In genomic region chr12:108760500-108761020, GRCm38 (mm10) we compare ENCODE assay signal across 11 mouse cellular contexts. TPM values are rescaled to one million over a fixed set of nuclear protein-coding genes. Genes with fewer than 3 reads are reported as not detected.
DNase-seq lines count a peak whose midpoint lies in the region; ATAC-seq and TF ChIP-seq lines count a peak whose summit lies in the region.
"Had no signal": no experiment of that assay in that cellular context is flagged by ENCODE, and none has a peak within 500 bp of the region (broad histone marks: within the 10 kb centered on the region; RNA-seq: fewer than 3 reads in every experiment).

No protein-coding gene starts in this region.

- TF ChIP-seq EP300 in heart, adult 2 months (IDR thresholded peaks at IDR 0.05; ENCODE audit: insufficient read depth, low read depth, low read length): no peak
- no peak for TF ChIP-seq EP300 in CH12.LX (IDR thresholded peaks at IDR 0.05; ENCODE audit: low read length)

- H3K27ac ChIP-seq in heart, adult 2 months: peak overlapping the region; percentile 45
- no peak overlapping the region for H3K27ac ChIP-seq in heart, embryonic 11.5 days (ENCODE audit: low read depth, low read length)
- no peak overlapping the region for H3K27ac ChIP-seq in CH12.LX (ENCODE audit: insufficient read depth, low read depth)
- H3K27ac ChIP-seq in intestine, postnatal 0 days (ENCODE audit: low read depth, low read length): no peak overlapping the region
- no peak overlapping the region for H3K27ac ChIP-seq in midbrain, embryonic 15.5 days
- no peak overlapping the region for H3K27ac ChIP-seq in hindbrain, embryonic 14.5 days
- H3K27ac ChIP-seq: hindbrain, embryonic 15.5 days had no signal

- no peaks in the 10 kb centered on the region for H3K9me3 ChIP-seq in heart, embryonic 11.5 days (replicated peaks; ENCODE audit: control insufficient read depth, low read length)
- no peaks in the 10 kb centered on the region for H3K9me3 ChIP-seq in CH12.LX (replicated peaks; ENCODE audit: low read length)
- no peaks in the 10 kb centered on the region for H3K9me3 ChIP-seq in intestine, postnatal 0 days (ENCODE audit: control insufficient read depth)
- no peaks in the 10 kb centered on the region for H3K9me3 ChIP-seq in midbrain, embryonic 15.5 days
- no peaks in the 10 kb centered on the region for H3K9me3 ChIP-seq in hindbrain, embryonic 14.5 days (ENCODE audit: control insufficient read depth, low read length)
- H3K9me3 ChIP-seq: embryonic facial prominence, embryonic 15.5 days; hindbrain, embryonic 15.5 days had no signal

- no peak overlapping the region for H3K4me3 ChIP-seq in heart, adult 2 months
- H3K4me3 ChIP-seq in heart, embryonic 11.5 days (ENCODE audit: low read depth, low read length): no peak overlapping the region
- no peak overlapping the region for H3K4me3 ChIP-seq in CH12.LX (replicated peaks in 1 of 3; ENCODE audit: low read depth in 2 of 3, low read length in 2 of 3, poor library complexity in 1 of 3)
- H3K4me3 ChIP-seq in intestine, postnatal 0 days (ENCODE audit: low read depth, low read length): no peak overlapping the region
- no peak overlapping the region for H3K4me3 ChIP-seq in midbrain, embryonic 15.5 days
- no peak overlapping the region for H3K4me3 ChIP-seq in hindbrain, embryonic 14.5 days (replicated peaks; ENCODE audit: low read length)
- H3K4me3 ChIP-seq: embryonic facial prominence, embryonic 15.5 days; hindbrain, embryonic 15.5 days had no signal

- peak in 1 of 2 experiments; percentile 23 for DNase-seq in heart, adult 2 months
- DNase-seq in CH12.LX (ENCODE audit: extremely low read depth): peak; percentile 50
- DNase-seq in naive thymus-derived CD4-positive, alpha-beta T cell, adult 2 months (ENCODE audit: low read depth): peak; percentile 64
- no peak for DNase-seq in layer of hippocampus, adult 8-10 months (ENCODE audit: low spot score in 2 of 2)
- DNase-seq in hindbrain, embryonic 14.5 days (ENCODE audit: low spot score): no peak
- DNase-seq: midbrain, embryonic 14.5 days had no signal

- TF ChIP-seq CTCF in heart, adult 2 months (IDR thresholded peaks at IDR 0.05): peak; percentile 54
- TF ChIP-seq CTCF in CH12.LX (conservative IDR thresholded peaks at IDR 0.05 in 1 of 2, IDR thresholded peaks at IDR 0.05 in 1 of 2; ENCODE audit: low read depth in 2 of 2, low read length in 2 of 2): peak in 1 of 2 experiments; percentile 58; a peak in 2 of 4 replicates
- peak; percentile 69 for TF ChIP-seq CTCF in intestine, postnatal 0 days (IDR thresholded peaks at IDR 0.05; ENCODE audit: low read depth)

- dilution Hi-C loops in CH12.LX (cut with MboI; ENCODE audit: extremely low pct_ligation_motif_present, extremely low pct_unique_long_range_greater_than_20kb, low sequenced_read_pairs): no loop called here

- H3K4me2 ChIP-seq in heart, embryonic 11.5 days: no peak overlapping the region
- no peak overlapping the region for H3K4me2 ChIP-seq in CH12.LX (ENCODE audit: insufficient read depth, low read depth, poor library complexity, severe bottlenecking)
- no peak overlapping the region for H3K4me2 ChIP-seq in intestine, postnatal 0 days (replicated peaks; ENCODE audit: low read depth)
- H3K4me2 ChIP-seq in midbrain, embryonic 15.5 days: no peak overlapping the region
- H3K4me2 ChIP-seq in hindbrain, embryonic 14.5 days (replicated peaks): no peak overlapping the region
- H3K4me2 ChIP-seq: embryonic facial prominence, embryonic 15.5 days; hindbrain, embryonic 15.5 days had no signal

- no peak overlapping the region for H3K9ac ChIP-seq in heart, adult 2 months (ENCODE audit: low read depth, low read length)
- no peak overlapping the region for H3K9ac ChIP-seq in heart, embryonic 11.5 days (ENCODE audit: low read depth, low read length)
- H3K9ac ChIP-seq in CH12.LX (ENCODE audit: insufficient read depth, low read depth): no peak overlapping the region
- H3K9ac ChIP-seq in intestine, postnatal 0 days (ENCODE audit: low read depth, low read length): no peak overlapping the region
- no peak overlapping the region for H3K9ac ChIP-seq in midbrain, embryonic 15.5 days
- no peak overlapping the region for H3K9ac ChIP-seq in hindbrain, embryonic 14.5 days
- H3K9ac ChIP-seq: embryonic facial prominence, embryonic 15.5 days; hindbrain, embryonic 15.5 days had no signal

- TF ChIP-seq RAD21 in CH12.LX (IDR thresholded peaks at IDR 0.05; ENCODE audit: low read depth, low read length): peak; percentile 51

- H3K4me1 ChIP-seq in heart, adult 2 months (ENCODE audit: control insufficient read depth, insufficient read depth, low read length): peaks cover 10% of the 10 kb centered on the region
- peaks cover 6% of the 10 kb centered on the region for H3K4me1 ChIP-seq in heart, embryonic 11.5 days (ENCODE audit: control insufficient read depth, insufficient read depth, low read length)
- H3K4me1 ChIP-seq in CH12.LX (ENCODE audit: control insufficient read depth in 1 of 2, insufficient read depth in 2 of 2): peaks cover 14 to 47% of the 10 kb centered on the region in 2 experiments
- H3K4me1 ChIP-seq in intestine, postnatal 0 days (replicated peaks; ENCODE audit: control insufficient read depth, insufficient read depth, low read length): 0 out of 2 replicates have a peak, but pooled peaks cover 4% of the 10 kb centered on the region
- H3K4me1 ChIP-seq in midbrain, embryonic 15.5 days: no peaks in the 10 kb centered on the region
- 0 out of 2 replicates have a peak, but pooled peaks cover 2% of the 10 kb centered on the region for H3K4me1 ChIP-seq in hindbrain, embryonic 14.5 days (replicated peaks; ENCODE audit: control insufficient read depth, insufficient read depth, low read length)

- intact Hi-C loops in heart, adult 2 months (cut with DNase I): no loop called here

- in situ Hi-C loops in CH12.LX (cut with MboI; ENCODE audit: low pct_ligation_motif_present, low pct_unique_long_range_greater_than_20kb, low sequenced_read_pairs): loop anchor here (10.0 to 25.0 kb wide), 2 partner anchors 134 to 148 kb away; partner anchors contain the start of genes Wars and Wdr25

- no peak for TF ChIP-seq POLR2A in heart, adult 2 months (IDR thresholded peaks at IDR 0.05; ENCODE audit: insufficient read depth, low read depth, low read length)
- no peak for TF ChIP-seq POLR2A in CH12.LX (IDR thresholded peaks at IDR 0.05; ENCODE audit: low read depth, low read length)

- no peak for ATAC-seq in heart, embryonic 11.5 days (replicated peaks; ENCODE audit: insufficient number of reproducible peaks, low FRiP score, low TSS enrichment)
- ATAC-seq in intestine, postnatal 0 days: no peak
- ATAC-seq in midbrain, embryonic 15.5 days (replicated peaks): no peak
- no peak for ATAC-seq in hindbrain, embryonic 14.5 days (ENCODE audit: low FRiP score)

- 71% methylated on average over 9 of the region's 9 CpGs for WGBS in heart, adult 2 months
- WGBS in heart, embryonic 11.5 days (ENCODE audit: insufficient replicate concordance): 63% methylated on average over 9 of the region's 9 CpGs
- WGBS in intestine, postnatal 0 days: 64% methylated on average over 9 of the region's 9 CpGs
- 75% methylated on average over 9 of the region's 9 CpGs for WGBS in midbrain, embryonic 15.5 days
- 81% methylated on average over 9 of the region's 9 CpGs for WGBS in hindbrain, embryonic 14.5 days

- no peaks in the 10 kb centered on the region for H3K27me3 ChIP-seq in heart, adult 2 months (ENCODE audit: control insufficient read depth, insufficient read depth, low read length)
- no peaks in the 10 kb centered on the region for H3K27me3 ChIP-seq in heart, embryonic 11.5 days (ENCODE audit: control insufficient read depth, insufficient read depth, low read length)
- H3K27me3 ChIP-seq in CH12.LX (replicated peaks): no peaks in the 10 kb centered on the region
- no peaks in the 10 kb centered on the region for H3K27me3 ChIP-seq in intestine, postnatal 0 days (replicated peaks; ENCODE audit: control insufficient read depth, insufficient read depth, low read length)
- no peaks in the 10 kb centered on the region for H3K27me3 ChIP-seq in midbrain, embryonic 15.5 days (replicated peaks)
- H3K27me3 ChIP-seq in hindbrain, embryonic 14.5 days (ENCODE audit: control insufficient read depth, insufficient read depth, low read length): no peaks in the 10 kb centered on the region
- H3K27me3 ChIP-seq: embryonic facial prominence, embryonic 15.5 days; hindbrain, embryonic 15.5 days had no signal

- H3K36me3 ChIP-seq in heart, adult 2 months (ENCODE audit: control insufficient read depth, insufficient read depth, low read length): no peaks in the 10 kb centered on the region
- H3K36me3 ChIP-seq in heart, embryonic 11.5 days (ENCODE audit: control insufficient read depth, insufficient read depth, low read length): no peaks in the 10 kb centered on the region
- H3K36me3 ChIP-seq in CH12.LX (replicated peaks in 1 of 2; ENCODE audit: control insufficient read depth in 1 of 2, insufficient read depth in 1 of 2, low read length in 1 of 2): no peaks in the 10 kb centered on the region
- H3K36me3 ChIP-seq in intestine, postnatal 0 days (ENCODE audit: control insufficient read depth, insufficient read depth): no peaks in the 10 kb centered on the region
- H3K36me3 ChIP-seq in midbrain, embryonic 15.5 days (replicated peaks): no peaks in the 10 kb centered on the region
- no peaks in the 10 kb centered on the region for H3K36me3 ChIP-seq in hindbrain, embryonic 14.5 days (replicated peaks; ENCODE audit: control insufficient read depth, insufficient read depth)
- H3K36me3 ChIP-seq: embryonic facial prominence, embryonic 15.5 days; hindbrain, embryonic 15.5 days had no signal

- no peaks in the 10 kb centered on the region for H3K79me2 ChIP-seq in heart, adult 2 months (replicated peaks; ENCODE audit: control insufficient read depth, insufficient read depth, low read length)
- H3K79me2 ChIP-seq in CH12.LX (replicated peaks; ENCODE audit: control insufficient read depth, extremely low read depth, insufficient read depth, poor library complexity, severe bottlenecking): no peaks in the 10 kb centered on the region

RNA-seq across cellular contexts. Expression of gene Yy1, which starts 32.2 kb away (rescaled TPM):
- total RNA-seq in heart, adult 2 months (2021): 10 to 100 TPM; 34.4 to 38.8 TPM
- polyA plus RNA-seq in heart, adult 2 months (2012; rRNA removed): 7.1 and 10.3 TPM in 2 replicates
- 13.0 and 14.2 TPM in 2 replicates for polyA plus RNA-seq in heart, embryonic 11.5 days (2014; fragmentation: Nextera tagmentation; extraction: Ambion mirVana)
- total RNA-seq in CH12.LX (2012; rRNA removed) (30.8 and 34.6 TPM in 2 replicates), CH12.LX (2014; rRNA removed) (51.7 and 54.9 TPM in 2 replicates)
- 53.9 and 56.8 TPM in 2 replicates for polyA plus RNA-seq in CH12.LX (2012; ENCODE audit: insufficient read length, low read depth)
- 10.3 and 10.9 TPM in 2 replicates for polyA plus RNA-seq in intestine, postnatal 0 days (2015; fragmentation: Nextera tagmentation; extraction: Ambion mirVana)
- 10 to 100 TPM; 43.9 to 50.6 (median 48.8) TPM for total RNA-seq in layer of hippocampus, adult 8-10 months (2022)
- 12.9 TPM in 2 replicates for polyA plus RNA-seq in midbrain, embryonic 15.5 days (2015; fragmentation: Nextera tagmentation; extraction: Ambion mirVana)
- polyA plus RNA-seq in hindbrain, embryonic 14.5 days (2014; fragmentation: Nextera tagmentation; extraction: Ambion mirVana): 14.9 and 16.0 TPM in 2 replicates

RNA-seq across cellular contexts. Expression of gene Degs2, which starts 58.4 kb away (rescaled TPM):
- total RNA-seq in heart, adult 2 months (2021): under 1 TPM; 0.50 to 0.55 TPM
- polyA plus RNA-seq in heart, adult 2 months (2012; rRNA removed): 1.00 TPM in 2 replicates
- polyA plus RNA-seq in heart, embryonic 11.5 days (2014; fragmentation: Nextera tagmentation; extraction: Ambion mirVana): 0.54 and 1.2 TPM in 2 replicates
- total RNA-seq in CH12.LX (2012; rRNA removed) (not detected in 2 replicates), CH12.LX (2014; rRNA removed) (not detected in 2 replicates)
- polyA plus RNA-seq in CH12.LX (2012; ENCODE audit: insufficient read length, low read depth): 0.34 TPM in 1 of 2 replicates, not detected in the other
- polyA plus RNA-seq in intestine, postnatal 0 days (2015; fragmentation: Nextera tagmentation; extraction: Ambion mirVana): 264 and 273 TPM in 2 replicates
- total RNA-seq in layer of hippocampus, adult 8-10 months (2022): 1 to 10 TPM; 3.9 to 5.8 (median 5.5) TPM
- 3.2 and 3.4 TPM in 2 replicates for polyA plus RNA-seq in midbrain, embryonic 15.5 days (2015; fragmentation: Nextera tagmentation; extraction: Ambion mirVana)
- 1.2 and 2.1 TPM in 2 replicates for polyA plus RNA-seq in hindbrain, embryonic 14.5 days (2014; fragmentation: Nextera tagmentation; extraction: Ambion mirVana)

Comparison
In these comparisons a context has a peak if more than half of its experiments do, and no peak if none do; other contexts are left out.
1. DNase-seq: peak in CH12.LX (single experiment) and naive thymus-derived CD4-positive, alpha-beta T cell, adult 2 months (single experiment); none in layer of hippocampus, adult 8-10 months (0 of 2) and hindbrain, embryonic 14.5 days (single experiment).
2. RNA of gene Degs2, which starts 58.4 kb away (polyA plus RNA-seq): 264 to 273 TPM in intestine, postnatal 0 days; 3.2 to 3.4 TPM in midbrain, embryonic 15.5 days, 1.2 to 2.1 TPM in hindbrain, embryonic 14.5 days, 0.54 to 1.2 TPM in heart, embryonic 11.5 days, 1.00 TPM in heart, adult 2 months and 0.34 TPM in CH12.LX; every median in the first group is over 10 times any median in the second.